Mouse (Mus musculus) mouse embryonic stem cell (cell line): ENCODE results near the gene Plcb1.

Experiments used
- in situ Hi-C, 2 experiments: fragments of 300-500 bp; cut with MboI; formaldehyde crosslinking; loops; 1 replicate in 1 of 2; 3 replicates in 1 of 2; pipeline ENCODE4 v1.14.3; 2019 to 2020; ENCODE audit warnings: low sequenced_read_pairs in 2 of 2, low pct_unique_long_range_greater_than_20kb in 1 of 2, mixed read lengths in 1 of 2; ENCODE audit not compliant: unreplicated experiment in 1 of 2

Plcb1 gene

DNA sequence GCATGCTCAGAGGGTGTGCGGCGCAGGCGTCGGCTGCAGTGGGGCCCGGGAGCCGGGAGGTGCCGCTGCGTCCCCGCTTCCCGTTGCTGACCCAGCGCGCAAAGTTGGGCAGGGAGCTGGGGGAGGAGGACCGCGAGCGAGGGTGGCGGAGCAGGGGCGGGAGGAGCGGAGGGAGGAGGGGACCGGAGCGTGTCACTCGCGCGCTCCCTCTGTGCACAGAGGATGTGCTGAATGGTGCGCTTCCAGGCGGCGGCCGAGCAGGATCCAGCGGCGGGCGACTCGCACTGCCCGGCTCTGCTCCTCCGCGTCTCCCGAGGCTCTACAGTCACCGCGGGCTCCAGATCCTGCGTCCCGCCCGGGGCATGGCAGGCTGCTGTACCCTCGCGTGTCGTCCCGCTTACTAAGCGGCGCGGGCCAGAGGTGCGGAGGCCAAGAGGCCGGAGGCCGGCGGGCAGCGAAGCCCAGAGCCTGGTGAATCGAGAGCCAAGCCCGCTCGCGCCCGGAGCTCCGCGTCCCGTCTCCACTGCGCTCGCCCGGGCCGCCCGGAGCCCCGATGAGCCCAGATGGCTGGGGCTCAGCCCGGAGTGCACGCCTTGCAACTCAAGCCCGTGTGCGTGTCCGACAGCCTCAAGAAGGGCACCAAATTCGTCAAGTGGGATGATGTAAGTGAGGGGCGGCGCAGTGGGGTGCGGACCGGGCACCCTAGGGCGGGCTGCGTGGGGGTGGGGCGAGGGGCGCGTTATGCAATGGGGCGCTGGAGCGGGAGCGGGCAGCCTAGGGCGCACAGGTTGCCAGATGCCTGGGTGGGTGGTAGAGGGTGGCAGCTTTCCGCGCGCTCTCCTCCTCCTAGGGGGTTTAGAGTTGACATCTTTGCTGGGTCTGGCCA lies at the start of gene Plcb1:
Gene Plcb1 (plus strand): TSS at position 98 of the 886 bp plus-strand sequence.
- in situ Hi-C loops, result loop anchor here (10.0 to 25.0 kb wide), 2 partner anchors 226 to 539 kb away; no protein-coding TSS in a partner anchor

DNA sequence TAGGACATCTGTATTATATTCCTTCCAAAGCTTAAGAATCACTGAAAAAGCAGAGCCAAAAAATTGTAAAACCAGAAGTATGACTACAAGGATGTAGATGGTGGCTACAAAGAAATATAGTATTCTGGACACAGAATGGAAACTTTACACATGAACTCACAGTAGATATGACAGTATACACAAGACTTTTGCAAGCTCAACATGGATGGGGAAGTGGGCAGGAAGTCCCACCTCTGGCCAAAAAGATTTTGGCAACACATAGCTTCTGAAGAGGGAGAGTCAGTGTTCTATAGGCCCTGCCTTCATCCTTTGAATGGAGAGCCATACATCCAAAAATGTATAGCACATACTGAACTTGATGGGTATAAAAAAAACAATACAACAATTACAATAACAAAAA lies 30.3 kb upstream of the Plcb1 start:
- in situ Hi-C loops, result no loop called here

DNA sequence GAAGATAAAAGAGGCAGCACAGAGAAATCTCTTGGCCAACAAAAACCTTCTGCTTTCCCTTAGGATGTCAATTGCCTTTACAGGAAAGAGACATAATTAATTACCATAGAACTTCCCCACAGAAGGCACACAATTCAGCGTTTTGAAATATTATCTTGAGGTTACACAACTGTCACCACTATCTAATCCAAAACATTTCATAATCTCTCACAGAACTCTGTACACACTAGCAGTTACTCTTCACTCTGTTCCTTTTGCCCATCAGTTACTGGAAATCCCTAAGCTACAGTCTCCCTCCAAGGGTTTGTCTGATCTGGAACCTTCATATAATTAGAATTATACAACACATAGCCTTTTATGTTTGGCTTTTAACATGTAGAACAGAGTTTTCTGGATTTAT lies 29.8 kb upstream of the Plcb1 start:
- in situ Hi-C loops, result no loop called here

DNA sequence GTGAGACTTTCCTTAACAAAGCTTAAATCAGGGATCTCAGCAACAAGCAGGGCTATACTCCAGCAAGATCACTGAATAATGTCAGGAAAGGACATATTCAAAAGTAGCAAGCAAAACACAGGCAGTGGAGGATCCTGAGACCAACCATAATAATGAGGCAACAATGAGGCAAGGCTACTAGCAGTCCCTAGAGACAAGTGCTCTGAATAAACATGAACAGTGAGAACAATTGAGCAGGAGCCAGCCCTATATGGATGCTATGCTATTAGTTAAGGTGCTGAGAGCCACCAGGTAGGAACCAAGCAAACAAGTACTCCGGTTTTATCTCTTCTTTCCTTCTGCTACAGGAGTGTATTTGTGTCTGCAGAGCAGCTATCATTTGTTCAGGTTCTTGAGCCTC lies 24.8 kb upstream of the Plcb1 start:
- in situ Hi-C loops, result no loop called here

DNA sequence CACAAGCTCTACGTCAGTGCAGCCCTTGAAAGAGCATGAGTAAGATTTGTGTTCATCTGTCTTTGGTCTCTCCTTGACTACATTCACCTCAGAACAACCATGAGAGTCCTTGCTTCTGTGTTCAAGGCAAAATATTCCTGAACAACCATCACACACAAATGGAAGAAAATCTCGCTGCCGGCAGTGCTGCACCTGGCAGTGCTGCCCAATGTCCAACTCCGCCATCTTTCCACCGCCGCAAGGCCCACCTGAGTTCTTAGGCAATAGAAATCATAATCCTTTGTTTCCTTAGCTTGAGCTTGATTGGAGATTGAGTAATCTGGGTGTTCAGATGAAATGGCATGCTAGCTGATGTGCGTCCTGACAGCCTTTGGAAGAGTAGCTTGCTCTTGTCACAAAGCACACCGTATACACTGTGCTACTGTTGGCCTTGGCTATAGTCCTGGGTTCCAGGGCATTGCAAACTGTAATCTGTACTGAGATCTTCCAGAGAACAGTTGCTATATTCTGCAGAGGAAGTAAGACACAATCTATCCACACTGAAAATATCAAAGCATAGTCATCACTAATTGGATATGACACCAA lies 22.4 kb upstream of the Plcb1 start:
- in situ Hi-C loops, result no loop called here

DNA sequence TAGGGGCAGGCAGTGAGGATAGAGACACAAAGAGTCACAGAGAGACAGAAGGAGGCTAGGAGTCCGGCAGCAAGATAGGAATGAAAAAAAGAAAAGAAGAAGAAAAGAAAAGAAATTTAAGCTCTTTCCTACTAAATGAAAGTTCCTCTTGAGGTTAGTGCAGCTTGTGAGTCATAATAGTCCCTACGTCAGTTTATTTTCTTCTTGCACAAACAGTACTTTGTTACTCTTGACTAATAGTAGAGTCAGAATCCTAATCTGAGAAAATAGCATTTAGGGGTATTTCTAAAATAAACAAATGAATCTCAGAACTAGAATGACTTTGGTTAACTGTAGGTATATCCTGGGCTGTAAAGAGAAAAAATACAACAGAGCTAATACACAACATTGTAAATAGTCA lies 21.4 kb upstream of the Plcb1 start:
- in situ Hi-C loops, result no loop called here

DNA sequence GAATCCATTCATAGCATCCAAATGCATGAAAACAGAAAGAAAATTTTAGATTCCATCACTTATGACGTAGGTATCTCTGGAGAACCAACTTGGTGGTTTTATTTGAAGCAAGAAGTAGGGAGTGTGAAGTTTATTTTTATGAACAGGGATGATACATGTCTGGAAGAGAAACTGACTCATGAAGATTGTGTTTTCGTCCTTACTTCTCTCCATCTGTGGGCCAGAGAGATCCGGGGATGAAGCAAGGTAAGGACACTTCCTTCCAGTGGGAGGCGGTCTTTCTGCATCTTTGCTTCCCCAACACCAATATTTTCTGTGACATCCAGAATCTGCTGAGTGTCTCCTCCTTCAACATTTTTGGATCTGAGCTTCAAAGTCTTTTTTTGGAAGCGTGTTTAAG lies 6.0 kb upstream of the Plcb1 start:
- in situ Hi-C loops, result loop anchor here (10.0 to 25.0 kb wide), 2 partner anchors 232 to 545 kb away; no protein-coding TSS in a partner anchor

DNA sequence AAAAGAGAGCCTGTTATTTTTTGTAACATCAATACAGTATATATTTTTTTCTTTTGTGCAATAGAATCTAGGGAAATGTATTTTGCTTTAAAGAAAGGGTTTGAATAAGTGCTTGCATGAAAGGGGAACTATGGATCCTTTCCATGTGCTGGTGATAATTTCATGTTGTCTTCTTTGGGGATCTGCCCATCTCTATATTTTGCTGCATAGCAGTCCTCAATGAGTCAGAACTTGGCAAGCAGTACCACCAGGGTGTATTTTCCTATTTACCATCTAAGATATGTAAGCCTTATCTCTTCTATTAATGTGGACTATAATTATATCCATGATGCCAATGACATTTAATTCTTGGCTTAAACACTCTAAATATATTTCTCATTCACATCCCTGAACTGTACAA lies 5.6 kb upstream of the Plcb1 start:
- in situ Hi-C loops, result loop anchor here (10.0 to 25.0 kb wide), 2 partner anchors 232 to 544 kb away; no protein-coding TSS in a partner anchor

DNA sequence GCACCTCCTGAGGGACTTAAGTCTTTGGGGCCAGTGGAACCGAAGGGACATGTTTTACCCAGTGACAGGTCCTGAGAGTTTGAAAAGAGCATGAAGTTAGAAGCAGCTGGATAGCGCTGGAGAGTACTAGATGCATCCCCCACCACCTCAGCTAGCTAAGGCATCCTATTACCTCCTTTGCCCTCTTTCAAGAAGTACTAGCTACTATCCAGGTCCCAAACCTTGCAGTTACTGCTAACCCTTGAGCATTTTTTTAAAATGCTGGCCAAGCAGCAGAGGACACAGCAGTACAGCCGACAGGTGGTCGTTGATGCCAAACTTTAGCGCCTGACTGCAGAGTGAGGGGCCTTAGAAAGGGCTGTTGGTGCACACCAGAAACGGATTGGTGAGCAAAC lies 986 bp downstream of the Plcb1 start:
- in situ Hi-C loops, result loop anchor here (10.0 to 25.0 kb wide), 2 partner anchors 225 to 538 kb away; no protein-coding TSS in a partner anchor

DNA sequence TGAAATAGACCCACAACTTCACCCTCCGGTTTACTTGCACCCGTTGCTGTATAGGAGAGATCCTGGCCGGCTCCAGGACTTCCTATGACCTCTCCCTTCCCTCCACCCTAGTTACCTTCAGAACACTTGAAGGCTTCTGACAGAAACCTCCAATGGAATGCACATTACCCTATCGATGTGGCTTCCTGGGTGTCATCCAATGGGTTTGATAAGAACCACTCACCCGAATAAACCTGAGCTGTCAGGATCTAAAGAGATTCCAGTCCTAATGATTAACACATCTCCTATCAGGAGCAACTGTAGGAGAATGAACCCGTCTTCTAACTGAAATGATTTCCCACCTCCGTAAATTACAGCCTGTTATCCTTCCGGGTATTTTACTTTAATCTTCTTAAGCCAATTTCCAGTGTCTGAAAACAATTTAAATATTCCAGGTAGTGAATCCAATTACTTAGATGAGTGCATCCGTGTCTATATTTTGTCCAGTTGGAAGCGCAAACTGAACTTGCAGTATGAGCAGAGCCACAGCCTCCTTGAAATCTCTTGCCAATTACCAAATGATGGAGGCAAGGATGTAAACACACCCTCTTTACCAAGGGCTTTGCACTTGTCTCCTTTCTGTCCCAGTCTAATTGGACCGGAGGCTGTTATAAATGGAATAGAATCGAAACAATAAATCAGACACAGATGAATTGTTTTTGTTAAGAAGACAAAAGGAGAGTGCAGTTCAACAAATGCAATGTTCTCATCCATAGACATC lies 1.6 kb downstream of the Plcb1 start:
- in situ Hi-C loops, result loop anchor here (10.0 to 25.0 kb wide), 2 partner anchors 225 to 537 kb away; no protein-coding TSS in a partner anchor

DNA sequence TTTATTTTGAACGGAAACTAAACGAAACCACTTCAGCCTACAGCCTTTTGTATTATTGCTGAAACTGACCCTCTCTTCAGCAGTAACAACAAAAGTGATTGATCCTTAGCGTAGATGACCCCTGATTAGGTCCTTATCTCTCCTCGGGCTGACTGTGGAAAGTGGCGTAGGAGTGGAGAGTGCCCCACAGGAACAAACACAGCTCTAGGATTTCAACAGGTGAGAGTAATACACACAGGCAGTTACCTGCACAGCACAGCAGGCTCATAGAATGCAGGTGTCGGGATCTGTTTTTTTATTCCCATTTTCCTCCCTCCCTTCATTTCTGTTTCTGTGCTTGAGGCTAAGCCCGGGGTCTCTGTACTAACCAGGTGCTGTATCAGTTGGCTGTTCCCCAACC lies 7.1 kb downstream of the Plcb1 start:
- in situ Hi-C loops, result loop anchor here in 1 of 2 experiments (25.0 kb wide), 1 partner anchor 219 kb away; no protein-coding TSS in a partner anchor

DNA sequence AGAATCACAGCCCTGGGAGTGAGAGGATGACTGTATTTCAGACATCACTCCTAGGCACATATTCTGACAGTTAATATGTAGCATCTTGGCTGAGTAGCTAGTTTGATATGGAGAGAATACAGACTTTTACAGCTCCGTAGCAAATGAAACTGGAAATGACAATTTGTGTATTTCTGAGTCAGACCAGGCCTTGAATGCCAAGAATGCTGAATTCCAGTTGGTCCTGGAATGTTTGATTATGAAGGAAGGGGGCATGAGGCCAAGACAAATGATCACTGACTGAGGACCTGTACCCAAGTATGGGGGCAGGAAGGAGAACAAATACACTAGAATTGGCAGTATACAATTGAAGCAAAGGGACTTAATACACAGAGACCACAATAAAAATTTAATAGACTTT lies 14.4 kb downstream of the Plcb1 start:
- in situ Hi-C loops, result no loop called here

DNA sequence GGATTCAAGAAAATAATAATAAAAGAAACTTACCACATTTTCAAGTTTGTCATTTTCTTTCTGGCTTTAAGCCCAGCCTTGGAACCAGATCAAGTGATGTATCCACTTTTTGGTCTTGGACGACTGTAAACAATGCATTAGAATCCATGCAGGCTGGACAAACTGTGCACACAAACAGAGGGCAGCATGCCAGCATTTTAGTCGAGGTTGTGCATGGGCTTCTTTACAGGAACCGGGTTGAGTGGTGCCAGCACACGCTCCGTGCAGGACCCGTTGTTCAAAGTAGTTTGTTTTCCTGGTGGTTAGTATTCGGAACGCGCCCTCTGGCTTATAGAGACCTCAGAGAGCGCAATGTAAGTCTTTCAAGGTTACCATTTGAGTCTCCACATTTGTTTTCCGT lies 30.5 kb downstream of the Plcb1 start:
- in situ Hi-C loops, result no loop called here

DNA sequence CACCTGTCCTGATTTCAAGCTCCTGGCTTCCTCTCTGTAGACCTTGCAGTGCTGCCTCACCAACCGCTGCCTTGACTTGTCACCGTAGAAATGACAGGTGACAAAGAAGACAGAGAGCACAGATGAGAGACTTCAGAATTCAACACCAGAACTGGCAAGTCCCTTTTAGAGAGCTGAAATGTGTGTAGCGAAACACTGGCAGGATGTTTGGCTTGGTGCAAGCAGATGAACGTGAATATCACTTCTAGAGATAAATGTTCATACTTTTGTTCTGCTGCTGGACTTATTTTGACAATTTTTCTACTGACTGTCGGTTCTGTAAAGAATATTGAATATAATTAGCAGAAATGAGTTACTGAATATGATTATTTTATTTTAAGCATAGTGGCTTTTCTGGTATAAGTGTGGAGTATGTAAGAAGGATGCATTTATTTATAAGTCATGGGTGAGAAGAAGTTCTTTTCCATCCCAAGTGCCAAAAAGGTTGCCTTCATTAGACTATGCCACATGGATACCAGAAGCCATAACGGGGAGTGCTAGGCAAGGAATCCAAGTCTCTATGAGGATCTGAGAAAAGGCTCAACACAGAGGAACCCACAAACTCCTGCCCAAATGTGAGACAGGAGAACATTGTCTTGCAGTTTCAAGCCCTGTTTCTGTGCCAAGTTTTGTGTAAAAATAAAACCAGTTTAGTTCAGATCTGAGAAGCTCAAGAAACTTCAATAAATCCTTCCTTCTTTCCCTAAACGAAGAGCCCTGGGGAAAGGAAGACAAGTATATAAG lies 31.4 kb downstream of the Plcb1 start:
- in situ Hi-C loops, result no loop called here

DNA sequence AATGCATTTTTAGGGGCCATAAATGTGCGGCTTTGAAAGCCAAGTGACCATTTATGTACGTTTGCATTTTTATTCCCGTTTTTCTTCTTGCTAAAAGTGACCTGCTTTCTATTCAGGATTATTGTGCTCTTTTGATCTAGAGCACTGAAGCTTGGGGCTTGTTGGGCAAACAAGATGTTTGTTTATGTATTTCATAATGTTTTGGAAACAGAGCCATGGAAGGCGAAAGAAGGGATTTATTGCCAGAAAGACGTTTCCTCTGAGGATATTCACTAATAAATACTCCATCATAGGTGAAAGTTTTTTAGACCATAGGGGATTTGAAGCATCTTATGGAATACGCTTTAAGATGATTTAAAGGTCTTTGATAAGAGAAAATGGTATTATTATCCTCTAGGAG lies 35.3 kb downstream of the Plcb1 start:
- in situ Hi-C loops, result no loop called here

DNA sequence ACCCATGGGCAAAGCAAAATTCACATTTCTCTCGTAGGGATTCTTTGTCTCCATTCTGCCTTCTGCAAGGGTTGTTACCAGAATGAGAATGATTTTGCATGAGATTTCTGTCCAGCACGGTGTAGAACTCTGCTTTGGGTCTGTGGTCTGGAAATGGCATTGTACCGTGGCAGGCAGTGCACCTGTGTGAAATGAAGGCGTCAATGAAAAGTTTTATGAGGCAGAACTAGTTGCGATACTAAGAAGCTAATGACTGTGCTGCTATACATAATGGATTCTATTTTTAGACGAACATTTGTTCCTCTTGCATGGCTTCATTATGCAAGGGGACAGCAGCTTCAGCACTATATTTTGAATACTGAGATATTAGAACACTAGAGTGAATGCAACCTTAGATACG lies 39.8 kb downstream of the Plcb1 start:
- in situ Hi-C loops, result no loop called here

DNA sequence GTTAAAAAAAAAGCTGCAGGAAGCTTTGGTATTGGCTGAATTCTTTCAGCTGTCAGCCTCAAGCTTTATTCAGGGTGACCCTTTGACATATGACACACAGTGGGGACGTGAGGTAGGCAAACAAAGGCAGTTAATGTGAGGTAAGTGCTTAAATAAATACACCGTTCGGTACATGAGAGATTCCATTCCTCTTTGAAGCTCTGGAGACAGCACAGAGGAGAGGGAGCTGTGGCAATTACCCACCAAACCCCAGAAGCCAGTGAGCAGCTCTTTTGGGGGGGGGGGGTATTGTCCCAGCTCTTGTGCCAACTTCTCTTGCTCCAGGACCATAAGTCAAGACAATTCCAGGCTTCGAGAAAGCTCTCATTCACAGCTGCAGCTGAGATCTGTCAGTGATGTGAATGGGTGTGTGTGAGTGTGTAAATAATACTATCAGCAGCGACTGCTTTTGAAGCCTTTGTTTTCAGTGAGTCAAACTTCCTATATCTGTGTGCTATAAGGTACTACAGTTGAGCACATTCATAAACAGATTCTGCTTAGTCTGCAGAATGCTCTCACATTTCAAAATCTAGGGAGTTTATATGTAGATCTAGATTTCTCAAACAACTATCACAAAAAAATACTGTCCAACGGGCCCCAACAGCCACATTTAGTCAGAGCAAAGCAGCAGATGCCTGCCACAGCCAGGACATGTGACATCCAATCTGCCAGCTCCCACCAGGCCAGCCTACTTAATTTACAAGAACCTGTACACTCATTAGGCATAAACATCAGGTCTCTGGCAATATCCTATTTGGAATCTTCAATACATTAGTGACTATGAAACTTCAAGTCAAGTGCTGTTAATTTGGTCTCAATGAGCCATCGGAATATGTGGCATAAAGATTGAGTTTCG lies 40.5 kb downstream of the Plcb1 start:
- in situ Hi-C loops, result no loop called here
